Mouse (Mus musculus): ENCODE measurements at regions not wholly inside any gene's neighbourhood (a gene's known extent, or its start where the extent isn't known, plus 50 kb on each side); places are given as distances from the start of the nearest gene placed in this dataset.

GRCm38 (mm10) chr7:67462591-67462990, 89.9 kb upstream of the Mef2a start:
- no peak for DNase-seq (ENCODE audit: low spot score in 2 of 2)

- peak in 1 of 2 experiments; percentile 72 for DNase-seq (ENCODE audit: low spot score in 2 of 2)
These were observed 88.9 kb upstream of the Mef2a start for GRCm38 (mm10) chr7:67461333-67462255.

- DNase-seq (ENCODE audit: low spot score in 2 of 2), result peak in 1 of 2 experiments; percentile 69
These were observed 87.2 kb upstream of the Mef2a start for GRCm38 (mm10) chr7:67459810-67460209.

- no peak for DNase-seq (ENCODE audit: low spot score in 2 of 2)
These were observed 86.6 kb upstream of the Mef2a start for GRCm38 (mm10) chr7:67459209-67459608.

- DNase-seq (ENCODE audit: low spot score in 2 of 2), result no peak
These were observed 86.0 kb upstream of the Mef2a start for GRCm38 (mm10) chr7:67458640-67459039.

GRCm38 (mm10) chr7:67457898-67458297, 85.2 kb upstream of the Mef2a start:
- DNase-seq (ENCODE audit: low spot score in 2 of 2), result no peak

- no peak for DNase-seq (ENCODE audit: low spot score in 2 of 2)
These were observed 83.4 kb upstream of the Mef2a start for GRCm38 (mm10) chr7:67456015-67456414.

GRCm38 (mm10) chr7:67454458-67454857, 81.8 kb upstream of the Mef2a start:
- DNase-seq (ENCODE audit: low spot score in 2 of 2), result no peak

- no peak for DNase-seq (ENCODE audit: low spot score in 2 of 2)
These were observed 78.6 kb upstream of the Mef2a start for GRCm38 (mm10) chr7:67451157-67451793.

- DNase-seq (ENCODE audit: low spot score in 2 of 2), result no peak
These were observed 73.9 kb upstream of the Mef2a start for GRCm38 (mm10) chr7:67446606-67447005.

GRCm38 (mm10) chr7:67445203-67446041, 72.8 kb upstream of the Mef2a start:
- DNase-seq (ENCODE audit: low spot score in 2 of 2), result peak in 1 of 2 experiments; percentile 44

- DNase-seq (ENCODE audit: low spot score in 2 of 2), result no peak
These were observed 71.9 kb upstream of the Mef2a start for GRCm38 (mm10) chr7:67444523-67444942.

GRCm38 (mm10) chr7:67443666-67444065, 71.0 kb upstream of the Mef2a start:
- no peak for DNase-seq (ENCODE audit: low spot score in 2 of 2)

GRCm38 (mm10) chr7:67443001-67443555, 70.4 kb upstream of the Mef2a start:
- DNase-seq (ENCODE audit: low spot score in 2 of 2), result peak; percentile 55 to 67

- DNase-seq (ENCODE audit: low spot score in 2 of 2), result no peak
These were observed 69.6 kb upstream of the Mef2a start for GRCm38 (mm10) chr7:67442284-67442683.

- peak in 1 of 2 experiments; percentile 61 for DNase-seq (ENCODE audit: low spot score in 2 of 2)
These were observed 68.1 kb upstream of the Mef2a start for GRCm38 (mm10) chr7:67440806-67441205.

GRCm38 (mm10) chr7:67437216-67438006, 64.8 kb upstream of the Mef2a start:
- DNase-seq (ENCODE audit: low spot score in 2 of 2), result no peak

- DNase-seq (ENCODE audit: low spot score in 2 of 2), result no peak
These were observed 63.1 kb upstream of the Mef2a start for GRCm38 (mm10) chr7:67435643-67436339.

- DNase-seq (ENCODE audit: low spot score in 2 of 2), result no peak
These were observed 58.3 kb upstream of the Mef2a start for GRCm38 (mm10) chr7:67430987-67431386.

- no peak for DNase-seq (ENCODE audit: low spot score in 2 of 2)
These were observed 57.4 kb upstream of the Mef2a start for GRCm38 (mm10) chr7:67430041-67430440.

Measured in left cerebral cortex, adult 9 months (tissue).